Mouse (Mus musculus): ENCODE data around the gene Inpp5k. TPM values are rescaled to one million over a fixed set of nuclear protein-coding genes. Genes with fewer than 3 reads are reported as not detected.

Gene Inpp5k
- total and polyA plus RNA-seq, 2 experiments from 2014 or later, result 43.7 to 50.0 TPM

GRCm38 (mm10) chr11:75634801-75635200 is 4.0 kb downstream of the Inpp5k start:
- Histone ChIP-seq H3K9ac (replicated peaks; ENCODE audit: low read length, poor library complexity, severe bottlenecking) (no peak overlapping the region), H3K36me3 (ENCODE audit: insufficient read depth, low read length) (peaks cover 24% of the 10 kb centered on the region), H3K4me3 (ENCODE audit: low read depth, low read length) (no peak overlapping the region), H3K4me2 (ENCODE audit: low read depth, low read length, poor library complexity, severe bottlenecking) (no peak overlapping the region), H3K27me3 (ENCODE audit: insufficient read depth, low read length) (no peaks in the 10 kb centered on the region), H3K4me1 (ENCODE audit: insufficient read depth, low read length) (peaks cover 9% of the 10 kb centered on the region), H3K27ac (ENCODE audit: low read depth, low read length) (no peak overlapping the region), H3K9me3 (ENCODE audit: low read length) (no peaks in the 10 kb centered on the region)
- DNase-seq (ENCODE audit: low spot score) (no peak), ATAC-seq (ENCODE audit: low FRiP score) (no peak)
- TF ChIP-seq CTCF (IDR thresholded peaks at IDR 0.05), result no peak
- WGBS, result 81% methylated on average over 3 of the region's 3 CpGs

- 73% methylated on average over 11 of the region's 11 CpGs for WGBS
- ATAC-seq (ENCODE audit: low FRiP score), result no peak
- peaks cover 9% of the 10 kb centered on the region for H3K4me1 ChIP-seq (ENCODE audit: insufficient read depth, low read length)
- no peak for TF ChIP-seq CTCF (IDR thresholded peaks at IDR 0.05)
- H3K36me3 ChIP-seq (ENCODE audit: insufficient read depth, low read length), result peaks cover 24% of the 10 kb centered on the region
- no peak for DNase-seq (ENCODE audit: low spot score)
- no peaks in the 10 kb centered on the region for H3K27me3 ChIP-seq (ENCODE audit: insufficient read depth, low read length)
- no peak overlapping the region for H3K27ac ChIP-seq (ENCODE audit: low read depth, low read length)
- no peaks in the 10 kb centered on the region for H3K9me3 ChIP-seq (ENCODE audit: low read length)
- no peak overlapping the region for H3K9ac ChIP-seq (replicated peaks; ENCODE audit: low read length, poor library complexity, severe bottlenecking)
- H3K4me3 ChIP-seq (ENCODE audit: low read depth, low read length), result no peak overlapping the region
- H3K4me2 ChIP-seq (ENCODE audit: low read depth, low read length, poor library complexity, severe bottlenecking), result no peak overlapping the region
These were observed 4.5 kb downstream of the Inpp5k start for GRCm38 (mm10) chr11:75635315-75635714.

GRCm38 (mm10) chr11:75643323-75643722 is 12.5 kb downstream of the Inpp5k start:
- Histone ChIP-seq H3K4me1 (ENCODE audit: insufficient read depth, low read length) (no peaks in the 10 kb centered on the region), H3K4me2 (ENCODE audit: low read depth, low read length, poor library complexity, severe bottlenecking) (no peak overlapping the region), H3K36me3 (ENCODE audit: insufficient read depth, low read length) (peaks cover 4% of the 10 kb centered on the region), H3K27ac (ENCODE audit: low read depth, low read length) (no peak overlapping the region), H3K4me3 (ENCODE audit: low read depth, low read length) (no peak overlapping the region), H3K9me3 (ENCODE audit: low read length) (no peaks in the 10 kb centered on the region), H3K9ac (replicated peaks; ENCODE audit: low read length, poor library complexity, severe bottlenecking) (no peak overlapping the region), H3K27me3 (ENCODE audit: insufficient read depth, low read length) (no peaks in the 10 kb centered on the region)
- WGBS, result 80% methylated on average over 5 of the region's 5 CpGs
- TF ChIP-seq CTCF (IDR thresholded peaks at IDR 0.05), result no peak
- DNase-seq (ENCODE audit: low spot score) (no peak), ATAC-seq (ENCODE audit: low FRiP score) (no peak)

GRCm38 (mm10) chr11:75644684-75645083 is 13.9 kb downstream of the Inpp5k start:
- Histone ChIP-seq H3K27ac (ENCODE audit: low read depth, low read length) (no peak overlapping the region), H3K4me2 (ENCODE audit: low read depth, low read length, poor library complexity, severe bottlenecking) (no peak overlapping the region), H3K9ac (replicated peaks; ENCODE audit: low read length, poor library complexity, severe bottlenecking) (no peak overlapping the region), H3K9me3 (ENCODE audit: low read length) (no peaks in the 10 kb centered on the region), H3K4me3 (ENCODE audit: low read depth, low read length) (no peak overlapping the region), H3K36me3 (ENCODE audit: insufficient read depth, low read length) (no peaks in the 10 kb centered on the region; the same call in none of the 2 replicates), H3K27me3 (ENCODE audit: insufficient read depth, low read length) (no peaks in the 10 kb centered on the region), H3K4me1 (ENCODE audit: insufficient read depth, low read length) (no peaks in the 10 kb centered on the region)
- DNase-seq (ENCODE audit: low spot score) (no peak), ATAC-seq (ENCODE audit: low FRiP score) (no peak)
- no peak for TF ChIP-seq CTCF (IDR thresholded peaks at IDR 0.05)
- 84% methylated on average over 9 of the region's 9 CpGs for WGBS

- Histone ChIP-seq H3K9me3 (ENCODE audit: low read length) (no peaks in the 10 kb centered on the region), H3K9ac (replicated peaks; ENCODE audit: low read length, poor library complexity, severe bottlenecking) (no peak overlapping the region), H3K27ac (ENCODE audit: low read depth, low read length) (peak overlapping the region; percentile 43; the same call in 1 of the 2 replicates), H3K4me1 (ENCODE audit: insufficient read depth, low read length) (0 out of 2 replicates have a peak, but pooled peaks cover 5% of the 10 kb centered on the region), H3K4me2 (ENCODE audit: low read depth, low read length, poor library complexity, severe bottlenecking) (no peak overlapping the region), H3K36me3 (ENCODE audit: insufficient read depth, low read length) (no peaks in the 10 kb centered on the region; the same call in none of the 2 replicates), H3K4me3 (ENCODE audit: low read depth, low read length) (no peak overlapping the region), H3K27me3 (ENCODE audit: insufficient read depth, low read length) (peaks cover 5% of the 10 kb centered on the region; the same call in 1 of the 2 replicates)
- whole genome bisulfite sequencing, result 48% methylated on average over 6 of the region's 6 CpGs
- DNase-seq (ENCODE audit: low spot score) (peak; percentile 83), ATAC-seq (ENCODE audit: low FRiP score) (peak; percentile 57)
- no peak for TF ChIP-seq CTCF (IDR thresholded peaks at IDR 0.05)
These were observed 17.0 kb downstream of the Inpp5k start for GRCm38 (mm10) chr11:75647681-75648211.

GRCm38 (mm10) chr11:75649155-75649561 is 18.4 kb downstream of the Inpp5k start:
- peaks cover 11% of the 10 kb centered on the region; the same call in 1 of the 2 replicates for H3K4me1 ChIP-seq (ENCODE audit: insufficient read depth, low read length)
- no peaks in the 10 kb centered on the region; the same call in none of the 2 replicates for H3K36me3 ChIP-seq (ENCODE audit: insufficient read depth, low read length)
- no peak overlapping the region for H3K4me3 ChIP-seq (ENCODE audit: low read depth, low read length)
- ATAC-seq (ENCODE audit: low FRiP score), result no peak
- 78% methylated on average over 4 of the region's 4 CpGs for WGBS
- no peak overlapping the region for H3K9ac ChIP-seq (replicated peaks; ENCODE audit: low read length, poor library complexity, severe bottlenecking)
- no peak overlapping the region for H3K4me2 ChIP-seq (ENCODE audit: low read depth, low read length, poor library complexity, severe bottlenecking)
- no peak for TF ChIP-seq CTCF (IDR thresholded peaks at IDR 0.05)
- H3K27ac ChIP-seq (ENCODE audit: low read depth, low read length), result 0 out of 2 replicates have a peak overlapping the region, but pooled peaks have one; percentile 32
- no peaks in the 10 kb centered on the region for H3K9me3 ChIP-seq (ENCODE audit: low read length)
- peaks cover 16% of the 10 kb centered on the region; the same call in 1 of the 2 replicates for H3K27me3 ChIP-seq (ENCODE audit: insufficient read depth, low read length)
- no peak for DNase-seq (ENCODE audit: low spot score)
